Mouse (Mus musculus) left cerebral cortex, adult 9 months (tissue): ENCODE measurements around the gene Rnf17.

ENCODE experiments used
- DNase-seq, 2 experiments: peaks; one replicate each; pipeline ENCODE4 v3.0.0; 2022; ENCODE audit warnings: low spot score in 2 of 2

Rnf17 gene

DNA sequence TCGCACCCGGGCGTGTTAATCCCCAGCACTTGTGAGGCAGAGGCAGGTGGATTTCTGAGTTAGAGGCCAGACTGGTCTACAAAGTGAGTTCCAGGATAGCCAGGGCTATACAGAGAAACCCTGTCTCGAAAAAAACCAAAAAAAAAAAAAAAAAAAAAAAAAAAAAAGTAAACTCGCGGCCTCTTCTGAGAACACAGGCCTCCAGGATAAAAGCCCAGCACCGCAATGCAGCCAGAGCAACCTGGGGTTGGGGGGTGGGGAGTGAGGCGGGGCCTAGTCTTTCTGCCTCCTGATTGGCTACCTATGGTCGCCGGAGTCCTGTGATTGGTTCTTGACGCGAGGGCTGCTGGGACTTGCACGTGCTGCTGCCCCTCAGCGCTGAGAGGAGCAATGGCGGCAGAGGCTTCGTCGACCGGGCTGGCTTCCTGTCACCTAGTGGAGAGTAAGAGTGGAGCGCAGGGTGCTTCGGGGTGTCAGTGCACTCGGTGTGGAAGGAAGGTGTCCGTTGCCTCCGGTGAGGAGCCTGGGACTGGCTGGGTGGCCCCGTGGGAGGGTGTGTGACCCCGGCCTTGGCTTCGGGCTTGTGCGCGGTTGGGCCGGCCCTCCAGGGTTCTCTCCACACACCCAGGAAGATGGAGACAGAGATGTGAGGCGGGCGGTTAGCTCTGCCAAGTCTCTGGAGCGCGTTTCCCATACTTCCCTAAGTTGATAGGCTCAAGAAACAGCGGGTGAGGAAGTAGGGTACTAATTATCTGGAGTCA lies at the start of gene Rnf17:
Gene Rnf17, plus strand, starts transcription at position 271 of the 761 bp plus-strand sequence.
- DNase-seq = no peak

DNA sequence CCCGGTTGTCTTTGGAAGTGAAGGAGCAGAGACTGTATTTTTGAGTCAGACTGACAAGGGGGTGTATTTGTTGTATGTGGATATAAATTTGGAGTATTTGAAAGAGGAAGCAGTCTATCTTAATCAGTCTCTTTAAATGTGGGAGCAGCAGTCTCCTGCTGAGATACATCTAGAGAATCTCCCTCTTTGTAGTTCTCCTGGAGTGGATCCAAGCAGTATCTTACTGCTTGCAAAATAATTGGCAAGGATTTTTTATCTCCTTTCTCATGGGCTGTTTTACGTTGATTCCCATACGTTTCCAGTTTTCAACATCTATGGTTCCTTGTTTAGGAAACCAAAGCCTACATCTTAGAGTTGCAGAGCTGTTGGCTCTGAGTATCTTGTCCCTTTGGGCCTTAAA lies 47.6 kb upstream of the Rnf17 start:
- DNase-seq = no peak

DNA sequence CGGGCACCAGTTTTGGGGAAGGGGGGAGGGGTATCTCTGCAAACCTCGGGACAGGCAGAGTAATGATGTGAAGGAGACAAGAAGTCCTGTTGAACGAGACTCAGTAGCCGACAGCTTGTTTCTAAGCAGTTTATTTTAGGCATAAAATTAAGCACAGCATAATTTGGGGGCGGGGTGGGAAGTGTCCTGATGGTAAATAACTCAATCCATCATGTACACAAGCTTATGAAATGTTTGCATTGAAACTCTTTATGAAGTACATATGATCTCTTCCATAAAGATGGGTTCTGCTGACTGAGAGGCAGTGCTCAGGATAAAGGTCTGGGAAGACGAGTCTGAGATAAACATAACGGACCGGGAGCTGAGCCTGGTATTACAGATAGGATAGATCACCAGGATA lies 47.0 kb upstream of the Rnf17 start:
- no peak for DNase-seq

DNA sequence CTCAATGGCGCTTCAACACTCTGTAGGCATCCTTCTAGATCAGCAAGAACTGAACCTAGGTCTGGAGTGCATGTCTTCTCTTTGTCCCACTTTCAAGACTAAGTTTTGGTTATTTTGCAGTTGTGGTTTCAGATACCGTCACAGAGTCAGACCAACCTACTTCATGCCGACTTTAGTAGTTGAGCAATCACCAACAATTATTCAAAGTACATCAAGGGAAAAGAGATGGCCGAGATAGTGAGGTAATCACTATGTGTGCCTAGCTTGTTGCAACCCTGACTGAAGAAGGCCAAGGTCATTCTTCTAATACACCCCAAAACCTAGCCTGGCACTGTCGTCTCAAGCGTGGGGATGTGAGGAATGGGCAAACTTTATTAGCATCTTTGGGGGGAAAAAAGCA lies 46.2 kb upstream of the Rnf17 start:
- DNase-seq = no peak

DNA sequence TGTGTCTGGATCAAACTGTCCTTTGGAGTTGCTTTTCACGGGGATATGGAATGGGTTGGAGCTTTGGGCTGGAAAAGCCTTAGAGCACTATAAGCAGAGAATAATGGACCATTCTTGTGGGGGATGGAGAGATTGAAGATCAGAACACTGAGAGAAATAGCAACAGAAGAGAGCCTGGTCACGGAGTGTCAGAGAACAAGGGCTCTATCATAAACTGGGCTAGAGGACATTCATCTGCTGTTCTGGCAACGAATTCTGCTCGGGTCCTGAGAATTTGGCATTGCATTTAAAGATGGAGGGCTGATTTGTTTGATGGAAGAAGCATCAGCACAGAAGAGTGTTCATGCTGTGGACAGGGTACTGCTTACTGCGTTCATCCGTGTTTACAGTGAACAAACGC lies 44.0 kb upstream of the Rnf17 start:
- DNase-seq = no peak

DNA sequence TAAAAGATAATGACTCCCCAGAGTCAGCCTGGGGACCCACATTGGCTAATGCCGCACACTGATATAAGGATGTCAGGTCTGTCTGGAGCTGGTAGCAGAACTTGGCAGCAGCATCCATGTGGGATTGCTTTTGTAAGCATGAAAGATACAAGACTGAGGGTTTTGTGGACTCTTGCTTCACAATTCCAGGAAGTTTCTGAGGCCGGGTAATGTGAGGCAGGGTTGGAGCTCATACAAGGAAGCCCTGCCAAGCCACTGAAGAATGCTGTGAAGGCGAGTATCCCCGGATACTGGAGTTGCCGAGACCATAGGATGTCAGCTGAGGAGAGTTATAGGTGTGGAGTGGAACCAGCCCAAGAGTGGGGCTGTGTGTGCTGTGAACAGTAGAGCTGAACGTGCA lies 43.2 kb upstream of the Rnf17 start:
- no peak for DNase-seq

DNA sequence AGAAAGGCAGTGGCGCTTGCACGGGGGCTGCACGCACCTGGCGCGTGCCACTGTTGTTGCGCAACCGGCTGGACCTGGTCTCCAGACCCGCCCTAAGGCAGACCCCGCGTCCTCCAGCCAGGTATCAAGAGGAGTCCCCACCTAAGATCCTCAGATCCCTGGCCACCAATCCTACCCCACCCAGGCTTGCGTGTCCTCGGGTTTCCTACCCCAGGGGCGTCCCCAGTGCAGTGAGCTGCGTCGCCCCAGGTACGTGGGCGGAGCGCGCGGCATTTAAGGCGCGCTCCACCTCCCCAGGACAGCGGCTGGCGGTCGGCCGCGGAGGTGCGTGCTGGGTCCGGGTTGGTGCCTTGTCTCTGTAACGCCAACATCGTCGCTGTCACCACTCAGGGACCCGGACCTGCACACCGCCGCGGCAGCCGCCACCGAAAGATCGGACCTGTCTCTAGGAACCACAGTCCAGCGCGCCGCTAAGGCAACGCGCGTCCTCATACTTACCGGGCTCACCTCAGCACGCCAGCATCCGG lies 37.6 kb upstream of the Rnf17 start, which contains the start of gene Atp12a:
Gene Atp12a, plus strand, starts transcription at position 358 of the 527 bp plus-strand sequence.
- no peak for DNase-seq

DNA sequence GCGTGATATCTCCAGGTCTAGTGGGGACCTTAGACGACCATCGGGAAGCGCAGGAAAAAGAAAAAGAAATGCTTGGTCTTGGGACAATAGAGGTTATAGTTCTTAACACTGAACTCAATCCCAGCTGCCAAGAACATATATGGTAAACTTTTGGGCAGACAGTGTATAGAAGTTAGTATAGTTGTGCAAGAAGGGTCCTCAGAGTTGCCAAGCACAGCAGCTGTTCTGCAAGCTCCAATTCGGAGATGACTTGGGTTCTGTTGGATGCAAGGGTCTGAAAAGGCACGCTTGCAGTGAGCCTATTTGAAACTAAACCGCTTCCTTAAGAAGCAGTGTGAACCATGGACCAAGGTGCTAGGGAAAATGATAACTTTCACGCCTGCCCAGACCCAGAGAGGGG lies 37.1 kb upstream of the Rnf17 start:
- DNase-seq = no peak

DNA sequence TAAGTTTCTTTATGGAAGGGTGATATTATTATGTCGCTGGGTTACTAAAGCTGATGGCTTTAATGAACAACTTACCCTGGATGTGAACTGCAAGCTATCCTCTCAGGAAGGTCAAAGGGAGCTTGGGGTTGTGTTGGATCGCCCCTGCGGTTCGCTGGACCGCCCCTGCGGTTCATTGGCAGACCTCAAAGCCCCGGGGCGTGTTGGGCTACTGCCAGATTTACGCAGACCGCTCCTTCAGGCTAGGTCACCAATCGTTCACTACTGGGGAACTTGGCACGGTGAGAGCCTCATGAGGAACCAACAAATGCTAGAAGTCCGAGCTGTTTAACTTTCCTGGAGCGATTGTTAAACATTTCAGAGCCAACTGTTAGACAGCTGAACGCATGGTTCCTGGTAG lies 35.7 kb upstream of the Rnf17 start:
- no peak for DNase-seq

DNA sequence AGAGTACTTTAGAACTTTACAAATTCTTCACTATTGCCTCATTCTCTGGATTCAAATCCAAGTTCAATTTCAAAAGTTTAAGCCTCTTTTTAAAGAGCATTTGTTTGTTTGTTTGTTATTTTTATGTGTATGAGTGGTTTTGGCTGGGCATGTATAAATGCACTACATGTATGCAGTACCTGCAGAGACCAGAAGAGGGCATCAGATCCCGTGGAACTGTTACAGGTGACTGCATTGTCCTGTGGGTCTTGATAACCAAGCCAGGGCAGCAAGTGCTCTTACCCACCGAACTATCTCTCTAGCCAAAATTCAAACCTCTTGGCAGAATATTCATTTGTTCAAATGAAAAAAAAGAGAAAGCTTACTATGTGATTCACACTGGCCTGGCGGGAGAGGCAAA lies 33.5 kb upstream of the Rnf17 start:
- DNase-seq = no peak

DNA sequence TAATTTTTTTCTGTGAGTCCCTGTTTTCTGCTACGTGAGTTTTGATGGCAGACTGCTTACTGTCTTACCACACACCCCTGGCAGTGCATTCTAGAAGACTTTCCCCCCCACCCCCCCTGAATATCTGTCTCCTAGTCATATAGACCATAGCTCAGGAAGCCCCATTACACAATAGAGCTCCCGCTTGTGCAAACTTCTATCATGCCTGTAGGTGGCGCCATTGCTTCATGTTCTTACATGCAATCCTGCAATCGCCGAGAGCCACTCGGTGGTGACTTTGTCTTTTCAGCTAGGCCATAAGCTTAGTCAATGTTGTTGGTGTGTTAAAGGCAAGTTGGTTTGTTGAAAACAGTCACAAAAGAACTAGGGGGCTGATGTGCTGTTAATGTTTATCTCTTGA lies 26.6 kb upstream of the Rnf17 start:
- DNase-seq = peak in 1 of 2 experiments; percentile 88

DNA sequence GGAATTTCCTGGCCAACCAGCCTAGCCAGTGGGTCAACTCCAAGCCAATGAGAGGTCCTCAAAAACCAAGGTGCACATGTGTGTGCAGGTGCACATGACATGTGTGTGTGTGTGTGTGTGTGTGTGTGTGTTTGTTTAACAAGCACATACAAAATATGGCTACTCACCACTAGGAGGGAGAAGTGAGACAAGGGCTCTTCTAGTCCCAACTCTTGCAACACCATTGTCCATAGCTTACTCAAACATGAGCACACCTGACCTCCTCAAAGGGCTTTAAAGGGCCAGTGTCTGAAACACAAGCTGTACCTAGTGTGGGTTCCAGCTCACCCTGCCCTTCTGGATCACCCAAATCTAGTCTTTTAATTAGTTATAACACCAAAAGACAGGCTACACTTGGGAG lies 24.6 kb upstream of the Rnf17 start:
- no peak for DNase-seq

DNA sequence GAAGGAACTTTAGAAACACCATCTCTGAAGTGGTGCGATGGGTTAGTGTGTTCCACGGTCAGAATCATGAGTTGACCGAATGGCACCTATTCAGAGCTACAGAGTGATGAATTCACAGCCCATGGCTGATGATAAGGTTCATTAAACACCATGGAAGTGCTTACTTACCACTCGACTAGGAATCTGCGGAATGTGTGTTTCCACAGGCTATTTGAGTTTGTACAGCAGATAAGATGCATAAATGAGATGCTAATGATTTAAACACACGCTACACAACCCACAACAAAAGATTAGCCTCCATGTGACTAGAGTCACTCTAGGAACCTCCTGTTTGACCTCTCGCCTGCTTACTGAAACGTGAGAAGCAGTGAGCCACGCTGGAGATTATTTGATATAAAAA lies 23.0 kb upstream of the Rnf17 start:
- DNase-seq = no peak

DNA sequence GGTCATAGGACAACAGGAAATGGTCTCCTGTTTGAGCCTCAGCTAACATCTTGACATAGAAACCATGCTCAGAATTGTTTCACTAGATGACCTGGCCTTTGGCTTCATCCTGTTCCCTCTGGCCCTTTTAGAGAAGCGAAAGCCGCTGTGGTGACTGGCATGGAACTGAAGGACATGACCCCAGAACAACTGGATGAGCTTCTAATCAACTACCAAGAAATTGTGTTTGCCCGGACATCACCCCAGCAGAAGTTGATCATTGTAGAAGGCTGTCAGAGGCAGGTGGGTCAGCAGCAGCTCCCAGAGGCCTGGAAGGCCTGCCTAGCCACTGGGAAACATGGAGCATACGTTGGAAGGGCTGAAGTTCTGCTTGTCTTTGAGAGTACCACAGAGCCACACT lies 20.0 kb upstream of the Rnf17 start:
- no peak for DNase-seq

DNA sequence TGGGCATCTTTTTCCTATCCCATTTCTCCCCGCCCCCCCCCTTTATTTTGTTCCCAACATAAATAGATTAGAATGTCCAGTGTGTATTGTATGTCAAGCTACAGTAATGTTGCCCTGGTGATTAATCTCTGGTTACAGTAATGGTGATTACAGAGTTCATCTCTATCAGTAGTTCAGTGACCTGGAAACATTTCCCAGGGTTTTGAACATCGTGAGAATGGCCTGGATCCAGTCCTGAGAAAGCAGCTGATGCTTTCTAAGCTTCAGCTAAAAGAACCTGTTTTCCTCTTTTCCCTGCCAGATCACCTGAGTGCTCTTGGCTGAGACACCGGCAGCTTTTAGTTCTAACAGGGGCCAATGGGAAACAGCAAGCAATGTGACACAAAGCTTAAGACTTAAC lies 12.1 kb upstream of the Rnf17 start:
- DNase-seq = no peak

DNA sequence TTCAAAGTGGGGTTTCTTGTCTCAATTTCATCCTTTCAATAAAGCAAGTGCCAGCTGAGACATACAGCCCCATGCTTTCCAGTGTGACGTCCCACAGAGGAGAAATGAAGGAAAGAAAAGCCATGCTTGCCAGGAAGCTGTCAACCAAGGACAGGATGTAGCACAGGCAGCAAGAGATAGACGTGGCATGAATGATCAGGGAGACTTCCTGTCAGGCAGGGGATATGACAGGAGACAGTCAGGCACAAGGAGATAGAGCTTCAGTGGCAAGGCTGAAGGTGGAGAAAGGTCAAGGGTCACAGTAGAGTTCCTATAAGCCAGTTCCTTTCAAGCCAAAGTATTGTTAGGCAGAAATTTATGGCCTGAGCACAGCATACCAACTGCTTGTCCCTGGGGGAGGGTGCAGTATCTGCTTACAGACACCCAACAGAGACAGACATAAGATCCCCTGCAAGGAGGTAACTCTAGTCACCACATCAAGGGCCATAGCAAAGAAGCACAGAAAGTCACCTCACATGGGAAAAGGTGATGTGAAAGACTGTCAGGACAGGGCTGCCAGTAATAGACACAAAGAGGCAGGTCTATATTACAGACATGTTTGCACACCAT lies 8.6 kb upstream of the Rnf17 start:
- no peak for DNase-seq

DNA sequence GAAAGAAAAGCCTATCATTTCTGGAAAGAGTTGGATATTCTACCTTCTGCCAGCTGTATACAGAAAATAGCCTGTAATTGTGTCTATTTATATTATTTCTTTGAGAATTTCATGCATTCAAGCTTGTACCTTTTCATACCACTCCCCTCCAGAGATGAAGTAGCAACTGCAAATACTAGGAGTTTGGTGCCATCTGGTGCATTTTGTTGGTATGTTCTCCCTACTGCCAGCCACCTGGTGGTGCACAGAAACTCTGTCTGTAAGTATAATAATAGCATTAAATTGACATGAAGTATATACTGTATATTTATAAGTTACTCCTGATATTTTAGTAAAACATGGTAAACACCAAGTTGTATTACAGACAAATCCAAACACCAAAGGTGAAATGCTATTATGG lies 4.4 kb upstream of the Rnf17 start:
- DNase-seq = peak in 1 of 2 experiments; percentile 15

DNA sequence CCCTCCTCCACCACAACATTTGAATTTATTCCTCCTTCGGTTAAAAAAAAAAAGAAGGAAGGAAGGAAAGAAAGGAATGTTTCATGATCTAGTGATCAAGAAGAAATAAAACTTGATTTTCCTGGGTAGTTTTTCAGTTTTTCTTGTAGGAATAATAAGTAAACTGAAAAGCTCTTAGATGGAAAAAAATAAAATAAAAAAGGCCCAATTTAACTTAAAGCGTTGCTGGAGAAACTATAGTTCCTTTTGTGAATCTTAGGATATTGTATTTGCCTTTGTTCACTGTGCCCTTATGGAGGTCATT lies 643 bp downstream of the Rnf17 start:
- no peak for DNase-seq

DNA sequence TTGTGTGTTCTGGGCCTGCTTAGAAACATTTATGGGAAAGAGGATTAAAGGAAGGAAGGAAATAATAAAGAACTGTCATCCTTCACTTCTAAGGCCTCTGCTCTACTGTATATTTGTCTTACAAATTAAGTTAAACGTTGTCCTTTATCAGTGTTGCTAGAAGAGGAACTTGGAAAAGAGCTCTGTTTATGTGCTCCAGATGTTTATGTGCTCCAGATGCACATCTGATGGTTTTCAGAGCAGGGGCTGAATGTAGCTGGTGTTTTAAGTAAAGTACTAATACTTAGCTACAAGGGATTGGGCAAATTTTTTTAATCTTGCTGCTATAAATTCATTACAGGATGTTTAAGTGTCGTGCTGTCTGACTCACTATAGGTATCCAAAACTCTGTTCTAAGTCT lies 59.7 kb downstream of the Rnf17 start:
- no peak for DNase-seq

DNA sequence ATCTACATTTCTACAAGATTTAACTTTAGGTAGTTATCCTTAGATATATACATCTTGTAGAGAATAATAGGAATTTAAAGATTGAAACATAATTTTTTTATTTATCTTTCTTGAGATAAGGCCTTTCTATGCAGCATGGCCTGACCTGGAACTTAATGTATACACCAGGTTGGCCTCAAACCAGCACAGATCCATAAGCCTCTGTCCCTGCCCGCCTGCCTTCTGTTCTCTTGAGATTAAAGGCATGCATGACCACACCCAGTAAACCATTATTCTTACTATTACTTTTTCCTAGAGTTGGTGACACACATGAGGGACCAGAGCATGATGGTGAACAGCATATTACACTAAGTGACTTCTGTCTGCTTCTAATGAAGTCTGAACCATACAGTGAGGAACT lies 60.3 kb downstream of the Rnf17 start:
- no peak for DNase-seq

DNA sequence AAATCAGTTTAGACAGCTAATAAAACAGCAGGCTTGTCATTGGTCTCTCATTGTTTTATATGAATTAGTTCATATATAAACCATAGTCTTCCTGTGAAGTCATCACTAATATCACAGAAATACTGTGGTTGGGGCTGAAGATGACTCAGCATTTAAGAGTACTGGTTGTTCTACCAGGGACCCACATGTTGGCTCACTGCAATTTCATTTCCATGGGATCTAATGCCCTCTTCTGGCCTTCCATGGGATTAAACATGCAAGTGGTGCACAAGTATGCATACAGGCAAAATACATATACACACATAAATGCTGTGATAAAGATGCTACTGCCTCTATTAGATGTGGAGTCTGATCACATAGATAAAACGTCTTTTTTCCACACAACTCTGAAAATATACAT lies 65.8 kb downstream of the Rnf17 start:
- DNase-seq = no peak

DNA sequence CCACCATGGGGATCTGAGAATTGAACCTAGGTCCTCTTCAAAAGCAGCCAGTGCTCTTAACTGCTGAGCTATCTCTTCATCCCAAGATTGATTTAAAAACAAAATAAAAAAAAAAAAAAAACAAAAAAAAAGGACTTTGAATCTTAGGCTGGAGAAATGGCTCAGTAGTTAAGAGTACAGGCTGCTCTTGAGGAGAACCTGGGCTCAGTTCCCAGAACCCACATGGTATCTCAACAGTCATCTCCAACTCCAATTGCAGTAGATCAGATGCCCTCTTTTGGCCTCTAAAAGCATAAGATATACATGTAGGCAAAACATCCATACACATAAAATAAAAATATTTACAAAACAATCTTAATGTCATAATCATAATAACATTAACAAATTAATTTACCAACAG lies 87.4 kb downstream of the Rnf17 start:
- DNase-seq = no peak

DNA sequence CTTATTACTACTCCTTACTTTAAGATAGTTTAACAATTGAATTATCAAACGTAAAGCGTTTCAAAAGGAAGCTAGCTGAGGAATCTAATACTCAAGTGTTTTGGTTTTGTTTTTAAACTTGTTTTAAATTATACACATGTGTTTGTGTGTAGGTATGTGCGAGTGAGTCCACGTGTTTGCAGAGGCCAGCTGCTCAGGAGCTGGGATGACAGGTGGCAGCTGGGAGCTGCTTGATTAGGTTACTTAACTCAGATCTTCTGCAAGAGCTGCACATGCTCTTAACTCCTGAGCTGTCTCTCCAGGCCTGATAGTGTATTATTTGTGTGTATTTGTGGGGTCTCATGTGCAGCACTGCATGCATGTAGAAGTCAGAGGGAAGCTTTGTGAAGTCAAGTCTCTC lies 100.0 kb downstream of the Rnf17 start:
- no peak for DNase-seq

DNA sequence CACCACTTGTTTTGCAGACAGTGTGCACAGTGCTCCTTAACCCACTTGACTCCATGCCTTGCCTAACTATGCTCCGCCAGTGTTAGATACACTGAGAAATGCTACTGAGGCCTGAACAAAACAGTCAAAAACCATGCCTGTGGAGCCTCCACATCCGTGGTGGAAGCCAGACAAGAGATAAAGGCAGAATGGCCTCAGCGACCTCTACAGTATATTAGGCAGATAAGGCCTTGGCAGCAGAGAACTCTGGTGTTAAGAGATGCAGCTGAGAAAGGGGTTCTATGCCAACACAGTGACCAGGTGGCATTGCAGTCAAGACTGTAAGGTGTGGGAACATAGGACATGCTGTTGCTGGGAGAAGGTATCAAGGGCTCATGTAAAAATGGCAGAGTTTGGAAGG lies 104.4 kb downstream of the Rnf17 start:
- DNase-seq = no peak
